Mouse (Mus musculus): ENCODE data around the gene Nrn1. TPM values are rescaled to one million over a fixed set of nuclear protein-coding genes. Genes with fewer than 3 reads are reported as not detected.

Nrn1 gene
- polyA plus RNA-seq, 1 experiment from 2014 or later: 11.0 TPM

DNA sequence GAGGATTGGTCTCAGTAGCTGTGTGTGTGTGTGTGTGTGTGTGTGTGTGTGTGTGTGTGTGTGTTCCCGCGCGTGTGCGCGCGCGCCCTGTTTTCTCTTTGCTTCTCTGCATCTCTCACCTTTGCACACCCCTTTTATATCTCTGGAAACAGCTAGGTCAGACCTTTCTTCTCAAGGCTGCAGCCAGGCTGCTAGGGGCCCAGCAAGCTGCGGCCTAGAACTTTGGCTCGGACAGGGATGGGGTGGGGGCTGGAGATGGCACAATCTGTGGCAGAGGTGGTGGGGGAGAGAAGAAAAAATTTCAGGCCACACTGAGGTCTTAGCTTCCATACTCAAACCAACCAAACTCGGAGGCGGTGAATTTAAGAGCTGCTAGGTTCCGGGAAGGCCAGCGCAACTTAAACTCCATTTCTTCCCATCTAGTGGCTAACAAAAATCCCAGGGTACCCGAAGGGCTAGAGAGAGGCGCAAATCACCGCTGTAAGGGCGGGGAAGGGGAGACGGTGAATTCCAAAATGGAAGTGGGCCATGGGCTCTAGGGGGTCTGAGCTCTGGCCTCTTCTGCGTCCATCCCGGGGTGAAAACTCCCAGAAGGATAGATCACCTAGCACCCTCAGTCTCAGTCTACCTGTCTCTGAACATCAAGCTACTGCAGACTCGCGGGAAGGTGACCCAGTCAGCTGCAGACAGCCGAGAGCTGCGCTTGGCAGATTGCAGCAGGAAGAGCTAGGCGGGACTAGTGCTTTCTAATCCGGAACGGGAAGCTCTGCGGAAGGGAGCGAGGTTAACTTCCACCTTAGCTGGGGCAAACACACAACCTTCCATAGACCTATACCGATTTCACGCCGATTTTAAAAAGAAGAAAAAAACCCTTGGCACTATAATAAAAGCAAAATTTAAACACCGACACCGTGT lies 3.7 kb downstream of the Nrn1 start:
- H3K4me2 ChIP-seq: peak overlapping the region; percentile 51
- H3K27me3 ChIP-seq (replicated peaks): peaks cover 80% of the 10 kb centered on the region
- H3K9ac ChIP-seq: no peak overlapping the region
- ATAC-seq (ENCODE audit: insufficient read depth, low FRiP score, low read depth): no peak
- H3K4me1 ChIP-seq: peaks cover 19% of the 10 kb centered on the region
- no peaks in the 10 kb centered on the region for H3K36me3 ChIP-seq
- WGBS: 7% methylated on average over 34 of the region's 34 CpGs
- H3K27ac ChIP-seq: no peak overlapping the region
- no peaks in the 10 kb centered on the region for H3K9me3 ChIP-seq
- H3K4me3 ChIP-seq (replicated peaks): peak overlapping the region; percentile 26

GRCm38 (mm10) chr13:36730341-36730761 lies 4.6 kb downstream of the Nrn1 start:
- Histone ChIP-seq H3K27me3 (replicated peaks) (peaks cover 80% of the 10 kb centered on the region), H3K27ac (no peak overlapping the region), H3K4me1 (peaks cover 18% of the 10 kb centered on the region), H3K9ac (no peak overlapping the region), H3K36me3 (no peaks in the 10 kb centered on the region), H3K4me2 (no peak overlapping the region), H3K4me3 (replicated peaks) (no peak overlapping the region), H3K9me3 (no peaks in the 10 kb centered on the region)
- ATAC-seq (ENCODE audit: insufficient read depth, low FRiP score, low read depth): no peak
- WGBS: 15% methylated on average over 14 of the region's 14 CpGs

DNA sequence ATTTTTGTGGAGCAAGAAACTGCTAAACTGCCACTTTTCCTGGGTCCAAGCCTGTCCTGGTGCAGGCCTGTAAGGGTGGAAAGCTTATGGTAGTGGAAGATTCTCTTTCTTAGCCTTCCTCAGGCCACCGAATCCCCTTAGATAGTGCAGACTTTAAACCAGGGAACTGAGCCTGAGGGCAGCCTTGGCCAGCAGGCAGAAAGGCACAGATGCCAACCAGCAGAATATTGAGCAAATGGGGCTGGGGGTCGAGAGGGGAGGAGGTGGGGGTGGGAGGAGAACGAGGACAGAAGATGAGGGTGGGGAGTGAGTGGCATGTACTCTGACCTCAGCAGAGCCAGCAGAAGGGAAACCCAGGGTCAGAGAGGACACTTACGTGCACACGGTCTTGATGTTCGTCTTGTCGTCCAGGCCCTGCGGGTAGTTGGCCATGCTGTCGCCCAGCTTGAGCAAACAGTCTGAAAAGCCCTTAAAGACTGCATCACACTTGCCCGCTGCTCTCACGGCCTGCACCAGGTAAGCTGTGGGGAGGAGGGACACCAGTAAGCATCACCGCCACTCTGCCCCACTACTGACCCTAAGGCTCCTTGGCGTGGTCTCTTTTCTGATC lies 5.1 kb downstream of the Nrn1 start:
- no peak overlapping the region for H3K27ac ChIP-seq
- 15% methylated on average over 13 of the region's 13 CpGs for WGBS
- H3K4me2 ChIP-seq: no peak overlapping the region
- no peaks in the 10 kb centered on the region for H3K9me3 ChIP-seq
- no peak for ATAC-seq (ENCODE audit: insufficient read depth, low FRiP score, low read depth)
- peaks cover 80% of the 10 kb centered on the region for H3K27me3 ChIP-seq (replicated peaks)
- no peaks in the 10 kb centered on the region for H3K36me3 ChIP-seq
- no peak overlapping the region for H3K9ac ChIP-seq
- peaks cover 15% of the 10 kb centered on the region for H3K4me1 ChIP-seq
- H3K4me3 ChIP-seq (replicated peaks): no peak overlapping the region

DNA sequence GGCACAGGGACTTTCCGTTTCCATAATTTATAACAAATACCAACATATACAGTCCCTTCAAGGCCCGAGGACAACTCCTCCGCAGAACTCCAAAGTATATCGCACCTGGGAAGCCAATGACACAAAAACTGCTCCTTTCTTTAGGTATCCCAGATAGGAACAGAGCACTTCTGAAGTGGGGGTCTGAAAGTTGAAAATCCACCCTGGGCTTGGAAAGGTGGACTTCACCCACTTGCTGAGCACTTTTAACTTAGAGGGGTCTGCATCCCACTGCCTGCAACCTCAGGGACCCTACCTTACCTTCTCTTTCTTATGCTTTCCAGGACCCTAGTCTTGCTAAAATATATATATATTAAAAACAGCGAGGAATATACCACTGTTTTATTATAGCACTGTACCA lies 6.4 kb downstream of the Nrn1 start:
- no peak overlapping the region for H3K9ac ChIP-seq
- H3K27ac ChIP-seq: no peak overlapping the region
- H3K9me3 ChIP-seq: no peaks in the 10 kb centered on the region
- no peak overlapping the region for H3K4me3 ChIP-seq (replicated peaks)
- H3K36me3 ChIP-seq: no peaks in the 10 kb centered on the region
- ATAC-seq (ENCODE audit: insufficient read depth, low FRiP score, low read depth): no peak
- H3K4me2 ChIP-seq: no peak overlapping the region
- H3K27me3 ChIP-seq (replicated peaks): peaks cover 82% of the 10 kb centered on the region
- H3K4me1 ChIP-seq: peaks cover 17% of the 10 kb centered on the region
- WGBS: 16% methylated on average over 5 of the region's 5 CpGs

GRCm38 (mm10) chr13:36727779-36728470 lies 7.0 kb downstream of the Nrn1 start:
- peak overlapping the region; percentile 49; the same call in 1 of the 2 replicates for H3K4me2 ChIP-seq
- no peaks in the 10 kb centered on the region for H3K36me3 ChIP-seq
- no peak for ATAC-seq (ENCODE audit: insufficient read depth, low FRiP score, low read depth)
- H3K4me1 ChIP-seq: peaks cover 17% of the 10 kb centered on the region
- H3K27me3 ChIP-seq (replicated peaks): peaks cover 85% of the 10 kb centered on the region
- no peaks in the 10 kb centered on the region for H3K9me3 ChIP-seq
- 3% methylated on average over 22 of the region's 23 CpGs for WGBS
- no peak overlapping the region for H3K27ac ChIP-seq
- 0 out of 2 replicates have a peak overlapping the region, but pooled peaks have one; percentile 21 for H3K4me3 ChIP-seq (replicated peaks)
- no peak overlapping the region for H3K9ac ChIP-seq

DNA sequence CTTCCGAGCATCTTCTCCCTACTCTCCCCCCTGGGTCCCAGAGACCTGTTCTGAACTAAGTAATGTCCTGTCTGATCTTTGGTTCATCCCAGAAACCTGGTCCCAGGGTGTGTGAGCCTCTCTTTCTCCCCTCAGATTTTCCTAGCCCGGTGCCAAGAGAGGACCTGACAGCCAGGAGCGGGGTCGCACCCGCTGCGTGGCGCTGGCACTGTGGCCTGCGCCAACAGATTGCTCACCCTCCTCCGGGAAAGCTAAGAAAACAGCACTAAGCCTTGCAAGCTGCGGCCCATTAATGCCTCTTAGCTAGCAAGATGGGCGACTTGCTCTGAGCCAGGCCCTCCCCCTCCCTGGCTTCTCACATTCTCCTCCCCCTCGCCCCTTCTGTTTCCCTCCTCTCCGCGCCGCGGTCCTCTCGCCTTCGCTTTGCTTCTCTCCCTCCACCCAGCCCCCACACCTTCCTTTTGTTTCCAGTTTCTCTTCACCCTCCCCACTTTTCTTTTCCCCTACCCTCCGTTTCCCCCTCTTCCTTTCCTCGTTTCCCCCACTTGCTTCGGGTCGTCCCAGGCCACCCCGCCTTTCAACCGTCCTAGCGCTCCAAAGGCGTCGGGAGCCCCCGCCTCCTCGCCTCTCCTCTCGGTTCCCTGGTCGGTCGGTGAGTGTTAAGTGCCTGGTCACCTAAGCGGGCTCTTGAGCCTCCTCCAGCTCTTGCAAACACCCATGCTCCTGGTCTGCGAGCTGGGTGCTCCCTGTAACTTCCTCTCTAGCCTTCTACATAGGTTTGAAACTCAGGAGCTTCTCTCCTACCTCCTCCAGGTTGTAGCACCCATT lies 7.8 kb downstream of the Nrn1 start:
- peak overlapping the region; percentile 21 for H3K4me3 ChIP-seq (replicated peaks)
- H3K4me1 ChIP-seq: peaks cover 17% of the 10 kb centered on the region
- WGBS: 1% methylated on average over 34 of the region's 34 CpGs
- H3K27me3 ChIP-seq (replicated peaks): peaks cover 85% of the 10 kb centered on the region
- H3K9me3 ChIP-seq: no peaks in the 10 kb centered on the region
- H3K27ac ChIP-seq: no peak overlapping the region
- H3K4me2 ChIP-seq: peak overlapping the region; percentile 49
- H3K36me3 ChIP-seq: no peaks in the 10 kb centered on the region
- ATAC-seq (ENCODE audit: insufficient read depth, low FRiP score, low read depth): no peak
- H3K9ac ChIP-seq: no peak overlapping the region

- H3K9ac ChIP-seq: no peak overlapping the region
- 1% methylated on average over 24 of the region's 24 CpGs for WGBS
- peaks cover 17% of the 10 kb centered on the region for H3K4me1 ChIP-seq
- H3K27ac ChIP-seq: no peak overlapping the region
- H3K9me3 ChIP-seq: no peaks in the 10 kb centered on the region
- H3K27me3 ChIP-seq (replicated peaks): peaks cover 91% of the 10 kb centered on the region
- no peak for ATAC-seq (ENCODE audit: insufficient read depth, low FRiP score, low read depth)
- H3K4me2 ChIP-seq: peak overlapping the region; percentile 49
- no peaks in the 10 kb centered on the region for H3K36me3 ChIP-seq
- H3K4me3 ChIP-seq (replicated peaks): peak overlapping the region; percentile 21
These were observed 8.4 kb downstream of the Nrn1 start for GRCm38 (mm10) chr13:36726551-36726950.

DNA sequence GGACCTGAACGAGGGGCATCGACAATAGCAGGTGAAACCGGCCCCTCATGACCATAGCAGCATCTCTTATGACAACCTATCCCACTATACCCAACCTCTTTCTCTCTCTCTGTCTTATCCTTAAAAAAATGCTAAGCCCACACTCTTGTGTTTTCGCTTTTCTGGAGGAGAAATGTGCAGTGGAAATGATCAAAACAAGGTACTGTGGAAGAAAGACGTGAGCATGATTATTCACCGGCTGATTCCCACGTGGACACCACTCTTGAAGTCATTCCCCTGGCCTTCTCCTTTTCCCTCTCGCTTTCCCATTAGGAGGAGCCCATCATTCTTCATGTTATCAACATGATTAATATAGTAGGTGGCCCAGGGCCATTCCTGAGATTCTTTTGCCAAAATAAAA lies 9.1 kb downstream of the Nrn1 start:
- H3K27me3 ChIP-seq (replicated peaks): peaks cover 88% of the 10 kb centered on the region
- 9% methylated on average over 8 of the region's 8 CpGs for WGBS
- no peaks in the 10 kb centered on the region for H3K9me3 ChIP-seq
- no peak overlapping the region for H3K4me2 ChIP-seq
- no peaks in the 10 kb centered on the region for H3K36me3 ChIP-seq
- peaks cover 17% of the 10 kb centered on the region for H3K4me1 ChIP-seq
- no peak overlapping the region for H3K27ac ChIP-seq
- ATAC-seq (ENCODE audit: insufficient read depth, low FRiP score, low read depth): no peak
- no peak overlapping the region for H3K9ac ChIP-seq
- no peak overlapping the region for H3K4me3 ChIP-seq (replicated peaks)

DNA sequence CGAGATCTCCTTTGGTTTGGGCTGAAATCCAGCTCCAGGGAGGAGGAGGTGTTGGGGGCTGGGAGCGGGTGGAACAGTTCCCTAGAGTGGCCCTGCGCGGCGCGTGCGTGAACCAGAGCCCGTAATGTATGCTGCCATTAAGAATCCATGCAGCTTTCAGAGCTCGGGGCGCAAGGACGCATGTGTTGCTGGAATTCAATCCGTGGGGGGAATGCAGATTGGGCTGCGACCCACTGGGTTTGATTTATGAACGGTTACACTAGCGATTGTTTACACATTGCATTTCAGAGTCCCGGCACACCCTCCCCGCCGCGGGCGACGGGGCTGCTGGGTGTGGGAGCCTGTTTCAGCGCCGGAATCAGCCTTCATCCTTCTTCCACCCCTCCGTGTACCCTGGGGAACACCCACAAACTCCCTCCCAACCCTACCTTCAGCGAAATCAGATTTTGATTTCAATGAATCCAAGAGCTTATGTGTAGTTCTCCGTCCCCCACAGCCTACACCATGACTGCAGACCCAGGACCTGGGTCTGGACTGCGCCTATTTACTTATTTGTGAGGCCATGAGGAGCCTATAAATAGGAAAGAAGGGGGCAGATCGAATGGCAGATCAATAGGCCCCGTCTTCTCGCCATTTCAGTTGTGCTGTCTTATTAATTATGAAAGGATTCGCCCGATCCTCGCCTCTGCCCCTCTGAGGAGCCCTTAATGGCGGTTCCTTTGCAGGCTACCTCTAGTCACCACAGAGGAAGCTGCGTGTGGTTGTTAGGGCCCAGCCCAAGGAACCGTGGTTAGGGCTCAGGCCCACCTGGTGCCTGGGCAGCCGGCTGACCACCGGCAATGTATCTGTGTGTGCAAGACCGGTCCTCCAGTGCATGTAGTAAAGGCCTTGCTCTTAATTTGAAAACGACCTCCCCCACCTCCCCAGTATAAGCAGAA lies 10.1 kb downstream of the Nrn1 start:
- Histone ChIP-seq H3K27me3 (replicated peaks) (peaks cover 79% of the 10 kb centered on the region), H3K4me3 (replicated peaks) (peak overlapping the region; percentile 22), H3K4me2 (peak overlapping the region; percentile 51), H3K9me3 (no peaks in the 10 kb centered on the region), H3K27ac (no peak overlapping the region), H3K36me3 (no peaks in the 10 kb centered on the region), H3K4me1 (peaks cover 17% of the 10 kb centered on the region), H3K9ac (no peak overlapping the region)
- no peak for ATAC-seq (ENCODE audit: insufficient read depth, low FRiP score, low read depth)
- WGBS: 4% methylated on average over 40 of the region's 40 CpGs

GRCm38 (mm10) chr13:36723726-36724300 lies 11.1 kb downstream of the Nrn1 start:
- WGBS: 4% methylated on average over 15 of the region's 15 CpGs
- Histone ChIP-seq H3K4me3 (replicated peaks) (no peak overlapping the region), H3K36me3 (no peaks in the 10 kb centered on the region), H3K9ac (no peak overlapping the region), H3K9me3 (no peaks in the 10 kb centered on the region), H3K4me1 (peaks cover 17% of the 10 kb centered on the region), H3K27ac (no peak overlapping the region), H3K4me2 (no peak overlapping the region), H3K27me3 (replicated peaks) (peaks cover 69% of the 10 kb centered on the region)
- no peak for ATAC-seq (ENCODE audit: insufficient read depth, low FRiP score, low read depth)

All from stomach, embryonic 15.5 days (tissue).